Mouse (Mus musculus): ENCODE results near the gene Cotl1.
"Not testable (repeated sequence)": the region's sequence is repeated elsewhere in the genome, so short reads cannot be mapped to it uniquely, and the experiment has no call there.

The Cotl1 gene

DNA sequence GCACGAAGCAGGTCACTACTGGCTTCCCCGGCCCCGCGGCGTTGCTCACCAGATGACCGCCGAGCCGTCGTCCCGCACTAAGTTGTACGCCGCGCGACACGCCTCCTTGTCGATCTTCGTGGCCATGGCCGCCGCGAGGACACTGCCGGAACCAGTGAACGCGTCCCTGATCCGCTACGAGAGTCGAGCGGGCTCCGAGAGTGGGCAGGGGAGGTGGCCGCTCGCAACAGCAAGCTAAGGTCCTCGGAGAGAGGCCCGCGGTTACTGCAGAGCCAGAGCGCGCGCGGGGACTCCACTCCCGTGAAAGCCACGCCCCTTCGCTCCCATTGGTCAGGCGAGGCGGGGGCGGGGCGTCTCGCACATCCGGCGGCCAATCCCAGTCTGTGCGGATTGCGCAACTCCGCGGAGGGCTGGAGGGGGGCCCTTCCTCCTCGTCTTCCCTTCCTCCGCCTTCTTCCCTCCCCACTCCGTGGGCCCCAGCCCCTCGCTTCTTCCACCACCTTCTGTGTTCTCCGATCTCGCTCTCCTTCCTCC is at the start of gene Cotl1:
TSS of gene Cotl1 (minus strand) at position 270 of the 534 bp plus-strand sequence.
- peak; percentile 97 for DNase-seq

DNA sequence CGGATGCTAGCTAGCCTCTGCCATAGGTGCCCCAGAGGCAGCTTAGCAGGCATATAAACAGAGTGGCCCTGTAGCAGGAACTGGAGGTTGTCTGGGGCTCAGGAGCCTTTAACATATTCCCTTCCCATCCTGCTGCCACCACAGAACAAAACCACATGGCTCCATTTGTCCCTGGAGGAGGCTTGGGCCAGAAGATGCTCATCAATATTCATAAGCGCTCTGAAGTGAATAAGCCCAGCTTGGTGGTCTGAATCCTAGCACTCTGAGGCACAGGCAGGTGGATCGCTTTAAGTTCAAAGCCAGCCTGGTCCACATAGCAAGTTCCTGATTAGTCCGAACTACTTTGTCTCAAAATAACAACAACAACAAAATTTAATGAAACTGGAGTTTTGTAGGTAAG is 47.7 kb upstream of the Cotl1 start:
- no peak for DNase-seq

DNA sequence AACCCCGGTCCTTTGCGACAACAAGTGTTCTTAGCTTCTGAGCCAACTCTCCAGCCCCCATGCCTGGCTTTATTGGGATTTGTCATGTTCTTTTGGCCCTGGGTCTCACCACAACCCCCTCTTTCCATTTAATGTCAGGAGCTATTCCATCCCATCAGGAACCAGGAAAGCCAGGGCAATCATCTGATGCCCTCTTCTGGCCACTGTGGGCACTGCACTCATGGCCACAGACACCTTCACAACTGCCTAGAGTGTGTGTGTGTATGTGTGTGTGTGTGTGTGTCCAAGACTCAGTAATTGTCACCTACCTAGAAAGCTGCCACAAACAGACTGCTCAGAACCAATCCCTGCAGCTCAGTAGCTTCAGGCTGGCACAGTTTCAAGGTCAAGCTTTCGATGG is 46.8 kb upstream of the Cotl1 start:
- DNase-seq = no peak

DNA sequence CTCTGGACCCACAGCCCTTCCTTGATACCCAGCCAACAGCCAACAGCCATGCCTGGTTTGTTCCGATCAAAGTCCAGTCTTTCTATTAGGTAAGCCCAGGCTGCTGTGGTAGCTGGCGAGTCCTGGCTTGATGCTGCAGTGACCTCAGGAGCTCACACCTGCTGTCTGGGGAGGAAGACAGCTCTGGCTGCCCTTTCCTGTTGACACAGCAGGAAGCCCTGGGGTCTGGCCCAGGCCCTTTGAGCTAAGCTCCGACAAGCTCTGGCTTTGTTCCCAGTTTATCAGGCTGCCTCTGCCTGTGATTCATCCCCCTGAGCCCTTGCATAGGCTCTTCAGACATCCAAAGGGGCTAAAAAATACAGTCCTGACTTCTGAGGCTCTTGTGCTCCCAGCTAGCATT is 45.3 kb upstream of the Cotl1 start:
- DNase-seq = peak; percentile 14

DNA sequence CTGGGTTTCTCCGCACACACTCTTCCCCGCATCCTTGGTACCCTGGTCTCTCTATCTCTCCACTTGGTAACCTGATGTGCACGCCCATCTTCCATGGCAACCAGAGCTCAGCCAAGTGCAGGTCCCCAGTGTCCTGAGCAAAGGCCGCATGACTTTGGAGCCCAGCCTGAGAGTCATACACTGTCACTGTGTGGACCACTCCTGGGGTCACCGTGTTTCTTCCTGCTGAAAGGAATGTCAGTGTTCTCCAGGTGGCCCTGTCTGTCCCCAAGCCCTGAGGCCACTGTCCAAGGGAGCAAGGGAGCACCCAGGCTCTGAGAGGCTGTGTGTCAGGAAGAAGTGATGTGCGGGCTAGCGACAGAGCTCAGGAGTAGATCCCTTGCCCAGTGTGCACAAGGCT is 42.9 kb upstream of the Cotl1 start:
- no peak for DNase-seq

DNA sequence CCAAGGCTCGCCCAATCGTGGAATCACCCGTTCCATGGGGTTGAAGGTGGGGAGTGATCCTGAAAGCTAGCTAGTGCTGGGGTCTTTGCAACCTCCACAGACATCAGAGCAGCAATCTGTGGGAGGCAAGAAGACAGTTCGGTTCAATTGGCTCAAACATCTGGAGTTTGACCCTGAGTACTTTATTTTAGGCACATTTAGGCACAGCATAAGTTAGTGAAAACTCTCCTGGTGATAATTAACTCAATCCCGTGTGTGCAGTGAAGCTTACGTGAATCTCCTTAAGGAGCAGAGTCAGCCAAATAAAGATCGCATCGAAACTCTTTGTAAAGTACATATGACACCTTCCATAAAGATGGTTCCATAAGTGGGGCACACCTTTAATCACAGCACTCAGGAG is 41.6 kb upstream of the Cotl1 start:
- no peak for DNase-seq

DNA sequence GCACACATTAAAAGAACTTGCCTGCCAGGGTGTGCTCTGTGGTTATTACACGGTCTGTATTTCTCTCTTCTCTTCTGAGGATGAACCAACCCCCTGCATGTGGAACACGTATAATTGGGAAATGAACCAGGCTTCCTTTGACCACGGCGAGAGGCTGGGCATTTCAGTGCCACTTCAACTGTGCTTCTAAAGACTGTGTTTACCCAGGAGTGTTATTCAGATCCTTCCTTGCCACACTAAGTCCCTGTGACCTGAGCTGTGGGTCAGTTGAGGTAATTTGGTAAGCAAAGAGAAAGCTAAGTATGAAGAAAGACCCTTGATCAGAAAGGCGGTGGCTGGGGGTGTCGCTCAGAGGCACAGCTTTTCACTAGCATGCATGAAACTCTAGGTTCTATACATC is 41.0 kb upstream of the Cotl1 start:
- no peak for DNase-seq

DNA sequence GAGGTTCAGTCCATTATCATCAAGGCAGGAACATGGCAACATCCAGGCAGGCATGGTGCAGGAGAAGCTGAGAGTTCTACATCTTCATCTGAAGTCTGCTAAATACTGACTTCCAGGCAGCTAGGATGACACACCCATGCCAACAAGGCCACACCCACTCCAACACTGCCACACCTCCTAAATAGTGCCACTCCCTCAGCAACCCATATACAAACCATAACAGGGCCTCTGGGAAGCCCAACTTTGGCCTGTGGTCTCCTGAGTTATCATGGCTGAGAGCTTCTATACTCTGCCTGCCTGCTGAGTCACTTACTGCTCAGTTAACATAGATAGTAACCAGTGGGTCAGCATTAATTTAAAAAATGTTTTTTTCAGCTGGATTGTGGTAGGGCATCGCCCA is 32.8 kb upstream of the Cotl1 start:
- no peak for DNase-seq

DNA sequence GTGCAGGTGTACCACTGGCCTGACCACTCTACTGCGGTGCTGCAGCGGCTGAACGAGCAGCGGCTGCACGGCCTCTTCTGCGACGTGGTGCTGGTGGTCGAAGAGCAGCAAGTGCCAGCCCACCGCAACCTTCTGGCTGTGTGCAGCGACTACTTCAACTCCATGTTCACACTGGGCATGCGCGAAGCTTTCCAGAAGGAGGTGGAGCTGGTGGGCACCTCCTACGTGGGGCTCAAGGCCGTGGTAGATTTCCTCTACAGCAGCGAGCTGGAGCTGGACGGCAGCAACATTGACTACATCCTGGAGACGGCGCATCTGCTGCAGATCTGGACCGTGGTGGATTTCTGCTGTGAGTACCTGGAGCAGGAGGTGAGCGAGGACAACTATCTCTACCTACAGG is 29.3 kb upstream of the Cotl1 start:
- no peak for DNase-seq

DNA sequence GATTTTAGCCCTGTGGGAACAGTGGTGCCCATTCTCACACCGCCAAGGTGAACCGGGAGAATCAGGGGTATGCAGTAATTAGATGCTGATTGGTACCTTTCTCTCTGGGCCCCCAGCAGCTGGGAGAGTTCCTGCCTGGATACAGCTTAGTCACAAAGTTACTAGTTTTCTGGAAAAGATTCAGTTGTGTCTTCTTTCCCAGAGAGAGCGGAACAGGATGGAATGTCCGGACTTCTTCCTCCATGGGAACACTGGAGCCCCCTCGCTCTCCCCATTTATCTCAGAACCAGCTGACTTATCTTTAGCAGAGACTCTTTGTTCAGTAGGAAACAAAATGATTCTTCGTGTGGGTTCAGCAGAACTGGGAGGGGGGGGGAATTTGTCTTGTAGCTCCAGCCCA is 22.4 kb upstream of the Cotl1 start:
- no peak for DNase-seq

DNA sequence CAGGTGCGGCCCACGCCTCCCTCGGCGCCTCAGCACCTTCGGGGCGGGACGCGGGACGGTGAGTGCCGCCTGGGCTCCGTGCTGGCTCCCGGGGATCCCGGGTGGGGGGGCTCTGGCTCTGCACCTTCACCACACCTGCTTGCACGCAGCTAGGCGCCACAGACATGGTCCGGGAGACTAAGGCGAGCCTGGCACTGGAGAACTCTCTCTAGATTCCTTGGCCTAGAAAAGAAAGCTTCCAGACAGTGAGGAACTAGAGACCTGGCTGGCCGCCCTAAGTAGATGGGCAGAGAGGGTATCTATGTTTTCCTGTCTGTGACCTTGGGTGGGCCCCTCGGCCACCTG is 22.0 kb upstream of the Cotl1 start:
- no peak for DNase-seq

DNA sequence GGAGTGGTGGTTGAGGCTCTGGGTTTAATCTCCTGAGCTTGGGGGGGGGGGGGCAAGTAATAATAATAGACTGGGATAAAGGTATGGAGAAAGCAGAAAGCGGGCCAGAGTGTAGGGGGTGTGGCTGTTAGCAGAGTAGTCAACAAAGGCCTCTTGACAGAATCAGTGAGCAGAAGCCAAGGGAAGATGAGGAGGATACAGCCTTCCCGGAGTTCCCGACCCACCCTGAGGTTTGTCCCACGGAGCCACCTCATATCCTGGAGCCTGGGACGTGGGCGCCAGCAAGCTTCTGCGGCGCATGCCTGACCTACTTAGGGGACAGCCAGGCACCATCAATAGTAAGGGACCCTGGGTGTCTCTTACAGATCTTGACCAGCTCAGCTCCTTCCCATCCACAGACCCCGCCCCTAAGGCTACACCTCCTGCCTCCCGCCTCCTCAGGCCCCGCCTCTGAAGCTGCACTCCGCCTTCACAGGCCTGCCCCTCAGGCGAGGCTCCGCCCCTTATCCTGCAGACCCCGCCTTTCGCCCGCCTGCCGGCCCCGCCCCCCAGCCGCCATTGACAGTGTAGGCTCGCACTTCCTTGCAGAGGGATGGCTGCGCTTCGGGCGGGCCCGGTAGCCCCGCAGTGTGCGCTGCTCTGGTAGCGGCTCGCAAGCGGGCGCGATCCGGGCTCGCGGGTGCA is 21.5 kb upstream of the Cotl1 start, which contains the start of gene Klhl36:
TSS of gene Klhl36 (plus strand) at position 561 of the 684 bp plus-strand sequence.
- peak; percentile 97 for DNase-seq

DNA sequence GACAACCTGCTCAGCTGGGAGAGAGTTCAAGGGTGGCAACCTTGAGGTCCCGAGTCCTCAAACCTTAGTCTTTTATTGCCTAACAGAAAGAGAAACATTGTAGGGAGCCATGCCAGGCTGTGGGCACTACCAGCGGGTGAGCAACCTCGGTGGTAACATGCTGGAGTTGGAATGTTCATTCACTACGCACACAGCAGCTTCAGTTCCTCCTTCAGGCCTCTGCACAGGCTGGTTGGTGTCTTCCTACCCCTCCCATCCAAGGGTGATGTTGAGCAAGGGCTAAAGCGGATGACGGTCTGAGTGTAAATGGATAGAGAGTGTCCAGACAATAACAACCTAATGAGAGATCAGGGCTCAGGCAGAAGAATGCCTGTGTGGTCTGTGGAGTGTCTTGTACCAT is 17.4 kb upstream of the Cotl1 start:
- DNase-seq = no peak

DNA sequence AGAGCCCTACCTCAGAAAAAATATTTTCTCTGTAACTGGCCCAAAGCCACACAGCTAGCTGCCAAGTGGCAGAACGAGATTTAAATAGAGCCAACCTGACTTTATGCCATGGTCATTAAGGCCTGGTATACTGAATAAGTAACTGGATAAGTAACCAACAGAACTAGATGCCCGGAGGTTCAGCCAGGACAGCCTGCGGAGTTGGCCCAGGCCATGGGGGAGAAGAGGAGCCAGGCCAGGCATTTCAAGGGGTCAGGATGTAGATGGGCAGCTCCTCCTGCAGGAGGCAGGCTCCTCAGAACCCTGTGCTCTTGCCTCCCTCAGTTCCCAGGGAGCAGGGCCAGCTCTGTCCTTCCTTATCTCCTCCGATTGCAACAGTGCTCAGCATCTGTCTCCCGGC is 15.3 kb upstream of the Cotl1 start:
- no peak for DNase-seq

DNA sequence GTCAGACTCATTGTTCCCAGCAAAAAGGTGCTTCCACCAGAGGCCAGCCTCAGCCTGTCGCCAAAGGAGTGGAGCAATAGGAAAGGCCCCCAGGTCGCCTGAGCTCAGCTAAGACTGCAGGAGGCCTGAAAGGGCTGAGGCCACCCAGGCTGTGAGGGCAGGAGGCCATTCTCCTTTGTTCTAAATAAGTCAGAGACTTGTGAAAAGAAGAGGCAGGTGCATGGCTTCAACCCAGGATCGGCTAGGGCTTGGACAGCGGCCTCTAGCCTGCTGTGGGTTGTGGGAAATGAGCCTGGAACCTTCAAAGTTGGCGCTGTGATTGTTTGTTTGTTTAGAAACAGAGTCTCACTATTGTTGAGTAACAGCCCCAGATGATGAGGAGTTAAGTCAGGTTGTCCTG is 13.7 kb upstream of the Cotl1 start:
- DNase-seq = no peak

DNA sequence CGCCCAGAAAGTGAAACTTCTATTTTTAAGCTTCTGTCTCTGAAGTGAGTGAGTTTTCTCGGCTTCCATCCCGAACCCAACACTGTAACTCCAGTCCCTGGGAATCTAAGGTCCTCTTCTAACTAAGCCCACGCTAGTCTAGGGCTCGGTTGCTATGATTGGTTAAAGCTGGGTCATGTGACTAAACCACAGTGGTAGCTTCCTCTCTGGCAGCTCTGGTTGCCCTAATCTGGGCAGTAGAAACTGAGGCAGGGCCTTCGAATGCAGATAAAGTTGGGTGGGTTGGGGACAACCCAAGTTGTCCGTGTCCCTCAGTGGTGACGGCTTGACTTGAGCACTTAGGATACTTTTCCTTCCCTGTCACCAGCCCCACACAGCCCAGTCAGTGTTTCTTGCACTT is 13.2 kb upstream of the Cotl1 start:
- no peak for DNase-seq

DNA sequence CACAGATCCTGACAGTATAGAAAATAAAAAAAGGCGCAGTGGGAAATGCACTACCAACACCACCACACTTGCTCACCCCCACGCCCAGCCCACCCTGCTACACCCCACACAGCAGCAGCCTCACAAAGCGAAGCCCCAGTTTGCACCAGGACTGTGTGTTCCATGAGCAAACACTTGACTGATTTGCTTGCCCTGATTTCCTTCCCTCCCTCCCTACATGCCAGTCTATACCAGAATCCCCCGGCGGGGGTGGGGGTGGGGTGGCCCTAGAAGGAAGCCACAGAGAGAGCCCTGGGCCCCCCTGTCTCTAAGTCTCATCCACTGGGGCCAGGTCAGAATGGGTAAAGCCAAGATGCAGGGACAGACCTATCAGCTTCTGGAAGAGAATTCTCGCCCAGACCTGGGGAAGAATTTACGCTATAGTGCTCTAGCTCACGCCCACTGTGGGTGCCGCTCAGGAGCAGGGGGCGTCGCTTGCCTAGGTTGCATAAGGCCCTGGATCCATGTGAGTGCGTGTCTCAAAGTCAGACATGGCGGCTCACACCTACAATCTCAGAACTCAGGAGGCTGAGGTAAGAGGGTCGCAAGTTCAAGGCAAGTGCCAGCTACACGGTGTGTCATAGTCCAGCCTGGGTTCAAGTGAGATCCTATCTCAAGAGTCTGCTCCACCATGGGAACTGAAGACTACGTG is 7.0 kb upstream of the Cotl1 start:
- no peak for DNase-seq

DNA sequence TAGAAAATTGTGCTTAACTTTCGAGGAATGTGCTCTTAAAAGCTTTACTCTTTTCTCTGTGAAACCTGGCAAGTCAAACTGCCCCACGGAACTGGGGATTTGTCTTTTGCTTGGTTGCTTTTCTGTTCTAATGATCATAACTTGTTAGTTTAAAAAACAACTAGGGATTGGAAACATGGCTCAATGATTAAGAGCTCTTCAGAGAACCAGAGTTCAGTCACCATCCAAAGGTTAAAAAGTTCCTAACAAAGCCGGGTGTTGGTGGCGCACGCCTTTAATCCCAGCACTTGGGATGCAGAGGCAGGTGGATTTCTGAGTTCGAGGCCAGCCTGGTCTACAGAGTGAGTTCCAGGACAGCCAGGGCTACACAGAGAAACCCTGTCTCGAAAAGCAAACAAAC is 5.4 kb upstream of the Cotl1 start:
- DNase-seq = not testable (repeated sequence)

DNA sequence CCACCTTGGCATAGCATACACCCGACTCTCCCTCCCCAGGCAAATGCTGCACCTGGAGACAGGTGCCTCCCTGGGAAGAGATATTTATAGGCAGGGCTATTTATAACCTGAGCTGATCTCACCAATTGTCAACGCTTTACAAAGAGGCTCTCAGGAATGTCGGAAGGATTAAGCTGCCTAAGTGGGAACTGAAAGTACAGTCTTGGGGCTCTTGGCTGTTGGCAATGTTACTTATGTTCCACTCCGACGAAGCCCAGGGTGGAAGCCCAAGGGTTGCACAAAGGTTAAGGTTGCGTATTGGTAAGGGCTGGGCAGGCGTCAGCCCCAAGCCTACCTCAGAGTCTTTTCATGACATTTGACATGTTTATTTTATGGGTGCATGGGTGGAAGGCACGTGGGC is 4.2 kb upstream of the Cotl1 start:
- no peak for DNase-seq

DNA sequence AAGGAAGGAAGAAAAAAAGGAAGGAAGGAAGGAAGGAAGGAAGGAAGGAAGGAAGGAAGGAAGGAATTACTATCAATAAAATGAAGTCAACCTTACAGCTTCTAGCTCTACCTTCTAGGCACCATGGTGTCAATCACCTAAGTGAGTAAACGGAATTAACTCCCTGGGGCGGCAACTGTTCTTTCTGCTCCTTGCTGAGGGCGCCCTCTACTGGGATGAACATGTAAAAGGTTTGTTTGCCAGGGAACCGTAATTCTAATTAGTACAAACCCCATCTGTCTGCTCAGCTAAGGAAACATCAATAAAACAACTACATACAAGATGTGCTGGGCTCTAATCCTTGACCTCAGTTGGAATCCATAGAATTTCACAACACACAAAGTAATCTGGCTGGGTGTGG is 3.1 kb upstream of the Cotl1 start:
- peak; percentile 75 for DNase-seq

DNA sequence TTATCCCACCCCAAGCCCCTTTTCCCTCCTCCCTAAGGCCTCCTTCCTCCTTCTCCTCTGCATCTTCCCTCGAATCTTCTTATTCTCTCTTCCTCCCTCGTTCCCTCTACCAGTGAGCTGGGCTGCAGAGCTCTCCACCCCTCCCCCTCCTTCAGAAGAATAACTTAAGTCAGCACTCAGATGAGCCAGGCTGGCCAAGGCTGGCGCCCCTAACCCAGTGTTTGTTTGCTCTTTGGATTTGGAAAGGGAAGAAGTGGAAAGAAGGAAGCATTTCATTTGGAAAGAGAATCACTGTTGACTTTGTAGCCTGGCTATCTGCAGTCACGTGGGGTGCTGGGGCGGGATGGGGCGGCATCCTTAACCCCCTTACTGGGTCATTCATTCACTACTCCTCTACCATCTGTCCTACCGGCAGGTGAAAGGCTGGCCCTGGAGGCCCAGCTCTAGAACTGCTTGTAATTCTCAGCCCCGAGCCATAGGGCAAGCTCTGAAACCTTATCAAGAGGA is 614 bp upstream of the Cotl1 start:
- peak; percentile 60 for DNase-seq

DNA sequence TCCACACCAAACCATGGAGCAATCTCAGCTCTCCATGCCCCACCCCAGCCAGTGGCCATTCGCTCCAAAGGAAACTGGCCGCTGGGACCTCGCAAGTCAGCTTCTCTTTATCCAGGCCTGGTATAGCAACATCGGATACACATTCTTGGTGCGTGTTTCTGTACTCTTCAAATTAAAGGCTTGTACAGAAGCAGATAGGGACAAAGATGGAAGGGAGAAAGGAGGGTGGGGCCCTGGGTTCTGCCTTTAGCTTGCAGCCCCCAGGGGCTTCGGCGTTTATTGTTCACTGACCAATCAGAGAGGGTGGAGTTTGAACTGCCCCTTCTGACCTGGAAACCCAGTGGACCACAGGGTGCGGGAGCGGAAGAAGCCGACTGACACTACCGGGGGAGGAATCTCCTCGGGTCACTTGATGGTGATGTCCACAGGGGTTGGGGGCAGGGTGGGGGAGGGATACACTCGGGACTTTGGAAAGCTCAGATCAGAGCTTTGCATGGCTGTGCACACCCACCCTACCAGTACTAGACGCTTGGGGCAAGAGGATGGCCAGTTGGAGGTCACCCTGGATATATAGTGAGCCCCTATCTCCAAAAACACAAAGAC is 824 bp downstream of the Cotl1 start:
- no peak for DNase-seq

DNA sequence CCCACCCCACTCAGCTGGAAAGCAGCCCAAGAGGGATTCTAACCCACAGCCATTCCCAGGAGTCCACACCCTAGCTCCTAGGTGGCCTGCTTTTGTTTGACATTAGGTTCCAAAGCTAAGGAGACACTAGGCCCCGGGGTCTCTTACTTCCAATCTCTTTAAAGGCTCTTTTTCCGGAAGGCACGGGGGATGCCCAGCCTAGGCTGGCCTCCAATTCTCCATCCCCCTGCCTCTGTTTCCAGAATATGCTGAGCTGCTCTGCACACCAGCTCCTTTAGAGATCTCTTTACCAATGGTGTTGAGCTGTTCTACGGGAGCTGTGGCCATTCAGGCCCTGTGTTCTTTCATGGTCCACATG is 1.4 kb downstream of the Cotl1 start:
- no peak for DNase-seq
